7 mouse cellular contexts compared by ENCODE assay signal in genomic region chr14:105474991-105475553, GRCm38 (mm10).
DNase-seq lines count a peak whose midpoint lies in the region.

No protein-coding gene starts in this region.

- peak; percentile 50 for DNase-seq in layer of hippocampus, adult 11-12 months (ENCODE audit: low spot score)
- DNase-seq in layer of hippocampus, adult 9-10 months (ENCODE audit: low spot score) = no peak
- DNase-seq in brain, adult 2 months (ENCODE audit: low read depth, low spot score) = peak; percentile 90
- peak; percentile 24 for DNase-seq in fibroblast of lung, adult 2 months (ENCODE audit: low read depth)
- DNase-seq in lung, postnatal 10 days = peak; percentile 57
- peak; percentile 51 for DNase-seq in thymus, postnatal 4 days
- no peak for DNase-seq in gastrocnemius, postnatal 10 days

Comparison
In these comparisons a context has a peak if more than half of its experiments do, and no peak if none do; other contexts are left out.
1. DNase-seq: peak in layer of hippocampus, adult 11-12 months (single experiment), brain, adult 2 months (single experiment), fibroblast of lung, adult 2 months (single experiment), lung, postnatal 10 days (single experiment) and thymus, postnatal 4 days (single experiment); none in layer of hippocampus, adult 9-10 months (single experiment) and gastrocnemius, postnatal 10 days (single experiment).